Mouse (Mus musculus) cerebellum, postnatal 10 days (tissue): ENCODE data around the gene S1pr2.
"Not testable (repeated sequence)": the region's sequence is repeated elsewhere in the genome, so short reads cannot be mapped to it uniquely, and the experiment has no call there.

Experiments
- DNase-seq, 2 experiments: peaks; one replicate each; pipeline ENCODE4 v3.0.0; 2021; ENCODE audit warnings: mixed read lengths in 2 of 2

The S1pr2 gene

DNA sequence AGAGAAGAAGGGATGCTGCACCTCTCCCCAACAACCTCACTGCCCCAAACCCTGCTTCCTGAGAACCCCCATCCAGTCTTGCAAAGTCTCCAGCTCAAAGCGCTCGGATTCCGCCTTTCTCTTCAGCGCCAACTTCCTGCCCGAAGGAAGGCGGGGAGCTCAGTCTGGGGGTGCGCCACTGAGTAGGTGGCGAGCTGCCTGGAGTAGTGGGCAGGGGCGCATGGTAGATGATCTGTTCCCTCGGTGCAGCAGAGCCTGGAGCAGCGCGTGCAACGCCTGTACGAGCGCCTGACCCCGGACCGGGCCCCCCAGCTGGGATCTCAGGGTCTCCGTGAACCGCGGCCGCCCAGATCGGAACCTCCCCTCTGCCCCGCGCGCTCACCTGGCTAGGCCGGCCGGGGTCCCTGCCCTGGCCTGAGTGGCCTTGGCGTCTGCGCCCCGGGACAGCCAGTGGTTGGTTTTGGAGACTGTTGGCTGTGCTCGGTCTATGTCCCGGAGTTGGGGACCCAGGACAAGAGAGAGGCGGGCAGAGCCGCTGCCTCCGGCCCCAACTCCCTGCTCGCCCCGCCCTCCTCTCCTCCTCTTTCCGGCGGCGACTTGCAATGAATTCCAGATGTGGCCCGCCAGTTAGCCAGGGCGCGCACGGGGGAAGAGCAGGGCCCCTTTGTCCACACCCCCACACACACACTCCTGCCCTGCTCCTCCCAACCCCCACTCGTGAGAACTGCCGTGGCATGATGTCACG is at the start of gene S1pr2:
S1pr2 (minus strand) TSS at position 566 of the 745 bp plus-strand sequence.
- DNase-seq: peak; percentile 60 to 61

GRCm38 (mm10) chr9:21025258-21025810 is 48.8 kb upstream of the S1pr2 start:
- DNase-seq: no peak

DNA sequence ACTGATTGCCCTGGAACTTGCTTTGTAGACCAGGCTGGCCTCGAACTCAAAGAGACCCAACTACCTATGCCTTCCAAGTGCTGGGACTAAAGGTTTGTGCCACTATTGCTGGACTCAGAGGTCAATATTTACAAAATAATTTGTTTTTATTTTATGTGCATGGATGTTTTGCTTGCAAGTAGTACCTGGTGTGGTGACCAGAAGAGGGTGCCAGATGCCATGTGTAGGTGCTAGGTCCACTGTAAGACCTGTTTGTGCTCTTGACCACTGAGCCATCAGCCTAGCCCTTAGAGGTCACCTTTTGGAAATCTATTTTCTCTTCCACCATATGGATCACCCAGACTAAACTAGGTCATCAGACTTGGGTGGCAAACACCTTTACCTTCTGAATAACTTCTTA is 46.1 kb upstream of the S1pr2 start:
- DNase-seq: no peak

- no peak for DNase-seq
Observed at GRCm38 (mm10) chr9:21022288-21022687, 45.7 kb upstream of the S1pr2 start.

GRCm38 (mm10) chr9:21021363-21021762 is 44.8 kb upstream of the S1pr2 start:
- DNase-seq: no peak

- no peak for DNase-seq
Observed at GRCm38 (mm10) chr9:21018600-21018999, 42.0 kb upstream of the S1pr2 start.

GRCm38 (mm10) chr9:21017177-21017575 is 40.6 kb upstream of the S1pr2 start:
- peak in 1 of 2 experiments; percentile 34 for DNase-seq

DNA sequence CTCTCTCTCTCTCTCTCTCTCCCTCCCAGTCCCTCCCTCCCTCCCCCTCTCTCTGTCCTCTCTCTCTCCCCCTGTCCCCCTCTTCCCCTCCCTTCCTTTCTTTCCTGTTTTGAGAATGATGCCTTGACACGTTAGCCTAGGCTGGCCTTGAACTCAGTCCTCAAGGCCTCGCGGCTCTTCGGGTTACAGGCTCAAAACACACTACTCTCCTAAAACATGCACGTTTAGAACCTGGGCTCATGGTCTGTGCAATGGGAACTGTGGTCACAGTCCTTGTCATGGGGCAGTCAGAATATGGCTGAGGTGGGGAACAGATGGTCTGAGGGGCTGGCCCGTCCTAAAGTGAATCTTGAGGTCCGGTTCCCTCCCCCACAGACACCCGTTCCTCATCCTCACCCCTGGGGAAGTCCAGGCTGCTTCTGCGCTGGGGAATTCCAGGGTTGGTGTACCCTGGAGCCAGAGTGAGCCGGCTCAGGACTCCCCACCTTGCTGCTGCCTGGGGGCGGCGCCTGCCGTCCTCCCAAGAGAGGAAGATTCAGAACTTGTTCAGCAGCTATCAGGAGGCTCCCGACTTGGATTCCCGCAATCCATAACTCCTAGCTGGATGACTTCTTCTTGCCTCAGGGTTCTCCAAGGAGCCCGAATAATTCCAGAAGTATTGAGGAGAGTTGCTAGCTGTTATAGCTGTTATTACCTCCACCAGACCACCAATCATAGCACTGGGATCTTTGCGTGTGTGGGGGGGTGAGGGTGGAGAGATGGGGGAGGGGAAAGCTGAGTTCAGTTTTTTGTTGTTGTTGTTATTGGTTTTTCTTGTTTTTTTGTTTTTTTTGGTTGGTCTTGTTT is 40.0 kb upstream of the S1pr2 start:
- DNase-seq: no peak

- peak; percentile 34 to 35 for DNase-seq
Observed at GRCm38 (mm10) chr9:21015571-21016130, 39.1 kb upstream of the S1pr2 start, which contains the start of gene Icam1. Gene Icam1, plus strand, starts transcription at chr9:21015985.

GRCm38 (mm10) chr9:21014691-21015570 is 38.4 kb upstream of the S1pr2 start:
- DNase-seq: peak in 1 of 2 experiments; percentile 53

DNA sequence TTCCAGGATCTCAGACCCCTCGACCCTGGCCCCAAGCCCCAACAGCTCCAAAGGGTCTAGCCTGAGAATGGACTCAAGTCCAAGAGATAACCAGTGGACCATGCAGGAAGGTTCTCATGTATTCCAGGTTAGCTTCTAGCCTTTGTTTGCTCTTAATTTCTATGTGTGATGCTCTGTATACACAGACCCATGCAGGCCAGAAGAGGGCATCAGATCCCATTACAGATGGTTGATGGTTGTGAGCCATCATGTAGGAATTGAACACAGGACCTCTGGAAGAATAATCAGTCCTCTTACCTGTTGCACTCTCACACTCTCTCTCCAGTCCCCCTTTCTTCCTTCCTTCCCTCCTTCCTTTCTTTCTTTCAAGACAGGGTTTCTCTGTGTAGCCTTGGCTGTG is 35.8 kb upstream of the S1pr2 start:
- DNase-seq: no peak

- no peak for DNase-seq
Observed at GRCm38 (mm10) chr9:21011846-21012312, 35.3 kb upstream of the S1pr2 start.

DNA sequence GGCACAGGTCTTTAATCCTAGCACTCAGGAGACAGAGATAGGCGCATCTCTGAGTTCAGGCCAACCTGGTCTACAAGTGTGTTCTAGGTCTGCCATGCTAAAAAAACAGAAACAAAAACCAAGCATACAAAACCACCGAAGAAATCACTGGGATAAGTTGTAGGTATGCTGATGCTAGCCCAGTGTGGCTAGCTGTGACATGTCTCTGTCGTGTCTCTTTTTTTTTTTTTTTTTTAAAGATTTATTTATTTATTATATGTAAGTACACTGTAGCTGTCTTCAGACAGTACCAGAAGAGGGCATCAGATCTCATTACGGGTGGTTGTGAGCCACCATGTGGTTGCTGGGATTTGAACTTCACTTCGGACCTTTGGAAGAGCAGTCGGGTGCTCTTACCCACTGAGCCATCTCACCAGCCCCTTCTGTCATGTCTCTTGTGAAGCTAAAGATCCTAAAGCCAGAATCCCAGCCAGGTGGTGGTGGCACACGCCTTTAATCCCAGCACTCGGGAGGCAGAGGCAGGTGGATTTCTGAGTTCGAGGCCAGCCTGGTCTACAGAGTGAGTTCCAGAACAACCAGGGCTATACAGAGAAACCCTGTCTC is 34.5 kb upstream of the S1pr2 start:
- not testable (repeated sequence) for DNase-seq

GRCm38 (mm10) chr9:21010362-21010761 is 33.8 kb upstream of the S1pr2 start:
- DNase-seq: no peak

GRCm38 (mm10) chr9:21008007-21008406 is 31.4 kb upstream of the S1pr2 start:
- DNase-seq: no peak

DNA sequence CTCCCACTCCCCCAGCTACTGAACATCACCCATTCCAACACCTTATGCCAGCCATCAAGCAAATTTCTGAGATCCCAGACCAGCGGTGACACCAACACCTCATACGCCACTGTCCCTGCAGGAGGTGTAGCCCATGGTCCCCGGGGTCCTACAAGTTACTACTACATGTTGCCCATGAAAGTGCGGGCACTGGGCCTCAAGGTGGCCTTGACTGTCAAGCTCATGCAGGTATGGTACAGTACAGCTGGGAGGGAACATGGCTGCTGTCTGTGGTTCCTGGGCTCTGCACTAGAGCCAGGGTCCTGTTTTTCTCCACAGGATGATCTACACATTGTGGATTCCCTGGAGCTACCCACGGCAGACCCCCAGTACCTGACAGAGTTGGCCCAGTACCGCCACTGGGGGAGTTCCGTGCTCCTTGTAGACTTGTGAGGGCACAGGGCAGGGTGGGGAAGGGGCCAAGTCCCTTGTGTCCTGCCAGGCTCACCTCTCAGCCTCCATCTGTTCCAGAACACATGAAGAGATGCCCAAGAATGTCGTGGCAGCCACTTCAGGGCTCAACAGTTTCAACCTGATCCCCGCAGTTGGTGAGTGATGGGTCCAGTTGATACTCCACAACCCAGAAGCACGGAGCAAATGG is 30.9 kb upstream of the S1pr2 start:
- no peak for DNase-seq

DNA sequence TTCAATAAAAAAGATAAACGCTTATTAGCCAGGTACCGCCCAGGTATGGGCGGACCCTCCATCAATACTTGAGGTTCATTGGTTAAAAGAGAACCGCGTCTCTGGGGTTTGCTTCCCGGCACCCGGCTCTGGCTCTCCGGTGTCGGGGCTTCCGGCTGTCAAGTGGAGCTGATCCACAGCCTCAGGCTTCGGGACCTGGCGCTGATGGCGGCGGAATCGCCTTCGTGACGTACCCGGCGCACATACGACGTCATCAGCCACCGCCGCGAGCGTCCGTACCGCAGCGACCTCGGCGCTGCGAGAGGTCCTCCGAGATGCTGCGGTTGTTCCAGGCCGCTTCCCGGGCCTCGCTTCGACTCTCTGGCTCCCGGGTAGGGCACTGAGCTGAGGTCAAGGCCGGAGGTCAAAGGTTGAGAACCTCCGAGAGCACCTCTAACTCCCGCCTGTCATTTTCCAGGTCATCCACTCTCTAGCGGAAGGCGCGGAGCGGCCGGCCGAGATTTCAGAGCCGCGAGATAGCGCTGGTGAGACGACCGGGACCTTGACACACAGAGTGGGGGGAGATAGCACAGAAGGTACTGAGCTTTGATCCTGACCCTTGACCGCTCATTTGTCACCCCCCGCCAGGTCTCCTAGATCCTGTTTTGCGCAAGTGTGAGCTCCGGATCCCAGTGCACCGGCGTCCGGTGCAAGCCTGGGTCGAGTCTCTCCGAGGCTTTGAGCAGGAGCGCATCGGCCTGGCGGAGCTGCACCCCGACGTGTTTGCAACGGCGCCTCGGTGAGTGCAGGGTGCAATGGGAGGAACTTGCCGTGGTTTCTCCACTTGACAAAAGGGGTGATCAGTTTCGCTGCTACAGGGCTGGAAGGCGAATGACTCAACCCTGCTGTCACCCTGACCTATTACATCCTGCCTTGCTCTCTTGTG is 26.3 kb upstream of the S1pr2 start, which contains the start of gene Mrpl4:
Mrpl4 (plus strand) TSS at position 112 of the 925 bp plus-strand sequence.
- peak; percentile 97 for DNase-seq

GRCm38 (mm10) chr9:21002270-21002626 is 25.7 kb upstream of the S1pr2 start:
- no peak for DNase-seq

DNA sequence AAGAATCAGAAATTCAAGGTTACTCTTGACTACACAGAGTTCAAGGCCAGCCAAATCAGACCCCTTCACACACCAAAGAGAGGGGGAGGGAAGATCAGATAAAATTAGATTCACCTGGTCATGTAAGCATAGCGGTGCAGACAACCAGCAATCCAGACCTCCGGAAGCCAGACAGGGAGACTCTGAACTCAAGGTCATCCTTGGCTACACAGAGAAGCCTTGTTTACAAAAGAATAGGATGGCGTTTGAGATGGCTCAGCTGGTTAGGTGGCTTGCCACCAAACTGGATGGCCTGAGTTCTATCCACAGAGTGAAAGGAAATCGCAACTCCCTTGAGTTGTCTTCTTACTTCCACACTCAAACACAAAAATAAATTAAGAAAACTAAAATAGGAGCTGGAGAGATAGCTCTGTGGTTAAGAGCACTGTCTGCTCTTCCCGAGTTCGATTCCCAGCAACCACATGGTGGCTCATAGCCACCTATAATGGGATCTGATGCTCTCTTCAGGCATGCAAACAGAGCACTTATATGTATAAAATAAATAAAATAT is 25.1 kb upstream of the S1pr2 start:
- DNase-seq: no peak

DNA sequence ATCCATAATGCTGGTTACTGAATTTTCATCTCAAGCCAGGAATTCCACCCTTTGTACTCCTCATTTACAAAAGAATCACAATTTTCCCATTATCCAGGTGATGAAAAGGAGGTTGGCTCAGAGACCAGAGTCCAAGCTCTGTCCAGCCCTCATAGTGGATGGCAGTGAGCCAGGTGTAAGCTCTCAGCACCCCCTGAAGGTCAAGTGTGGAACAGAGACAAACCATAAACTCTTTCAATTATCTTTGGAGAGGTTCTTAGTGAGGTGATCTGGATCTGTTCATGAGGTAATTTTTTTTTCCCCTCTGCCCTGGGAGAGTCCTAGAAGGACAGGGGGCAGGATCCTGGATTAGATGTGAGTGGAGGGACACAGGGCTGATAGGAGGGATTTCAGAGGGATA is 24.2 kb upstream of the S1pr2 start:
- DNase-seq: peak; percentile 39 to 50
